ENCODE assay signal across 36 mouse cellular contexts in the genomic region with DNA sequence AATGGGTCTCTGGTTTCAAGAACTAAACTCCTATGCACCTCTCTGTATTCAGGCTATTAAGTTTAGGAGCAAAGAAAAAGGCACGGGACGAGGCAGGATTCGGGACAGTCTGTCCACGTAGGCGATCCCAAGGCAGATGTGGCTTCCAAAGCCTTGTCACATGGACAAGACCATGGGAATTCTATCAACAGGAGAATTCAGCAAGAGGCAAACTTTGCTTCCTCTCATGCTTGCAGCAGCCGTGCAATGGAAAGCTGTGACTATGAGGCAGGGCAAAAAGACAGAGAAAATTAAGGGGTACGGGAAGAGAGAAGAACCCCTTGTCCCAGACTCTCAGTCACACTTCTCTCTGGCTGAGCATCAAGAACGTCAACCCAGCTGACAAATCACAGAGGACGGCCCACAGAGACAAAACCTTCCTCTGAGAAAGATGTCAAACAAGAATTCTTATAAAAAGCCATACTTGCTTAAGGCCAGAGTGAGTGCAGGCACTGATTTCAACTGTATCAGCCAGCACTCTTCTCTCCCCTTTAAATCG. TPM values are rescaled to one million over a fixed set of nuclear protein-coding genes. Genes with fewer than 3 reads are reported as not detected.
"Had no signal": no experiment of that assay in that cellular context is flagged by ENCODE, and none has a peak within 500 bp of the region (broad histone marks: within the 10 kb centered on the region; RNA-seq: fewer than 3 reads in every experiment).

No protein-coding gene starts in this region.

- H3K4me3 ChIP-seq: gastrocnemius, adult 2 months; heart, embryonic 13.5 days; heart, embryonic 15.5 days; hindbrain, embryonic 10.5 days; hindbrain, embryonic 12.5 days; intestine, embryonic 15.5 days; layer of hippocampus, adult 2 months; left cerebral cortex, adult 2 months; limb, embryonic 10.5 days; limb, embryonic 12.5 days; liver, embryonic 13.5 days; liver, embryonic 15.5 days had no signal

- H3K4me1 ChIP-seq: heart, embryonic 13.5 days; heart, embryonic 15.5 days; hindbrain, embryonic 10.5 days; hindbrain, embryonic 12.5 days; intestine, embryonic 15.5 days; limb, embryonic 10.5 days; limb, embryonic 12.5 days; liver, embryonic 13.5 days; liver, embryonic 15.5 days had no signal

- H3K9me3 ChIP-seq: heart, embryonic 13.5 days; heart, embryonic 15.5 days; hindbrain, embryonic 10.5 days; hindbrain, embryonic 12.5 days; intestine, embryonic 15.5 days; limb, embryonic 10.5 days; limb, embryonic 12.5 days; liver, embryonic 13.5 days; liver, embryonic 15.5 days had no signal

- H3K36me3 ChIP-seq: heart, embryonic 13.5 days; heart, embryonic 15.5 days; hindbrain, embryonic 10.5 days; hindbrain, embryonic 12.5 days; intestine, embryonic 15.5 days; limb, embryonic 10.5 days; limb, embryonic 12.5 days; liver, embryonic 13.5 days; liver, embryonic 15.5 days had no signal

- H3K27ac ChIP-seq: gastrocnemius, adult 2 months; heart, embryonic 13.5 days; heart, embryonic 15.5 days; hindbrain, embryonic 10.5 days; hindbrain, embryonic 12.5 days; hindbrain, embryonic 14.5 days; intestine, embryonic 15.5 days; layer of hippocampus, adult 2 months; left cerebral cortex, adult 2 months; limb, embryonic 10.5 days; limb, embryonic 12.5 days; liver, embryonic 13.5 days; liver, embryonic 15.5 days had no signal

- DNase-seq: gastrocnemius, adult 2 months; gastrocnemius, postnatal 10 days; gastrocnemius, postnatal 25 days; kidney, adult 18-20 months; kidney, adult 8-10 months; kidney, postnatal 10 days; kidney, postnatal 25 days; kidney, postnatal 4 days; liver; liver, embryonic 13.5 days; liver, postnatal 0 days had no signal

- H3K27me3 ChIP-seq: heart, embryonic 15.5 days; hindbrain, embryonic 12.5 days; intestine, embryonic 15.5 days; limb, embryonic 12.5 days; liver, embryonic 13.5 days; liver, embryonic 15.5 days had no signal

- H3K9ac ChIP-seq: heart, embryonic 13.5 days; heart, embryonic 15.5 days; hindbrain, embryonic 12.5 days; hindbrain, embryonic 14.5 days; intestine, embryonic 15.5 days; limb, embryonic 12.5 days; liver, embryonic 13.5 days; liver, embryonic 15.5 days; liver, postnatal 0 days had no signal

RNA-seq across cellular contexts. Expression of a gene that starts 21.9 kb away (rescaled TPM):
- total RNA-seq: granulocyte monocyte progenitor cell, adult 5-6 weeks; layer of hippocampus, adult 2 months; layer of hippocampus, postnatal 10 days; layer of hippocampus, postnatal 25 days; left cerebral cortex, adult 2 months; left cerebral cortex, postnatal 14 days; left cerebral cortex, postnatal 36 days had no signal
- polyA plus RNA-seq: frontal cortex, adult 2 months; heart, embryonic 13.5 days; heart, embryonic 15.5 days; heart, postnatal 0 days; hindbrain, embryonic 10.5 days; hindbrain, embryonic 12.5 days; hindbrain, embryonic 14.5 days; hindbrain, embryonic 16.5 days; inflammation-experienced regulatory T-cells, adult 6 months; intestine, embryonic 15.5 days; intestine, postnatal 0 days; kidney, embryonic 14.5 days; kidney, embryonic 16.5 days; limb, embryonic 10.5 days; limb, embryonic 12.5 days; limb, embryonic 14.5 days; liver, embryonic 11.5 days; liver, embryonic 13.5 days; liver, embryonic 15.5 days; liver, postnatal 0 days had no signal
